Mouse (Mus musculus): ENCODE data around the gene Ces1e.

DNA sequence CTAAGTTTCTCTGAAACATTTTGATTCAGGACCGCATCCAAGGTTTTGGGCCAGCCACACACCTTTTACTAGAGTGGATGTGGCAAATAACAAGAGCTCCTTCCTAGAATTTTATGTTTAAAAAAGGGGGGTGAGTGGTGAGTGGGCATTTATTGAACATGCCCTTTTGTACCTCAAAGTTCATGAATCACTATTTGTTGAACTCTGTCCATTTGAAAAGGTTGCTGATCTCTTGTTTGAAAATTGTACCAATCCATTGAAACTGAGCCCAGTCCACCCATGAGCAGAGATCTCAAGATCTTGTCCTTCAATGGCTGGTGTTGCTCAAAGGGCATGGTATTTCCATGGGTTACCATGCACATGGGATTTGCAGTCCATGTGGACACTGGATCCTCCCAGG lies 66.1 kb downstream of the Ces1e start:
- TF ChIP-seq CTCF (IDR thresholded peaks at IDR 0.05), result no peak
- TF ChIP-seq EP300 (IDR thresholded peaks at IDR 0.05), result no peak
